Mouse (Mus musculus): ENCODE data around the gene Ppp1r9b. TPM values are rescaled to one million over a fixed set of nuclear protein-coding genes. Genes with fewer than 3 reads are reported as not detected.
A peak's percentile ranks its signal among the peaks of the same experiment; 100 is the strongest.

Gene Ppp1r9b
- total RNA-seq, 1 experiment from 2014 or later, result 141 TPM

- ATAC-seq (replicated peaks; ENCODE audit: insufficient number of reproducible peaks, low FRiP score, low TSS enrichment, poor library complexity, severe bottlenecking), result no peak
These were observed 46.5 kb downstream of the Ppp1r9b start for GRCm38 (mm10) chr11:95037306-95037705.

- ATAC-seq (replicated peaks; ENCODE audit: insufficient number of reproducible peaks, low FRiP score, low TSS enrichment, poor library complexity, severe bottlenecking), result no peak
These were observed 47.5 kb downstream of the Ppp1r9b start for GRCm38 (mm10) chr11:95038156-95038817.

GRCm38 (mm10) chr11:95038818-95039655, 48.2 kb downstream of the Ppp1r9b start:
- ATAC-seq (replicated peaks; ENCODE audit: insufficient number of reproducible peaks, low FRiP score, low TSS enrichment, poor library complexity, severe bottlenecking), result no peak

GRCm38 (mm10) chr11:95039766-95040165, 48.9 kb downstream of the Ppp1r9b start:
- no peak for ATAC-seq (replicated peaks; ENCODE audit: insufficient number of reproducible peaks, low FRiP score, low TSS enrichment, poor library complexity, severe bottlenecking)

GRCm38 (mm10) chr11:95040491-95041138, 49.8 kb downstream of the Ppp1r9b start:
- no peak for ATAC-seq (replicated peaks; ENCODE audit: insufficient number of reproducible peaks, low FRiP score, low TSS enrichment, poor library complexity, severe bottlenecking)

- ATAC-seq (replicated peaks; ENCODE audit: insufficient number of reproducible peaks, low FRiP score, low TSS enrichment, poor library complexity, severe bottlenecking), result peak; percentile 96
These were observed 50.3 kb downstream of the Ppp1r9b start, which contains the start of gene Pdk2 for GRCm38 (mm10) chr11:95041139-95041609. Gene Pdk2, minus strand, starts transcription at chr11:95041354.

- ATAC-seq (replicated peaks; ENCODE audit: insufficient number of reproducible peaks, low FRiP score, low TSS enrichment, poor library complexity, severe bottlenecking), result peak; percentile 48; the same call in 1 of the 2 replicates
These were observed 51.3 kb downstream of the Ppp1r9b start for GRCm38 (mm10) chr11:95042096-95042495.

- no peak for ATAC-seq (replicated peaks; ENCODE audit: insufficient number of reproducible peaks, low FRiP score, low TSS enrichment, poor library complexity, severe bottlenecking)
These were observed 52.2 kb downstream of the Ppp1r9b start for GRCm38 (mm10) chr11:95043060-95043459.

- ATAC-seq (replicated peaks; ENCODE audit: insufficient number of reproducible peaks, low FRiP score, low TSS enrichment, poor library complexity, severe bottlenecking), result no peak
These were observed 52.8 kb downstream of the Ppp1r9b start for GRCm38 (mm10) chr11:95043608-95044007.

GRCm38 (mm10) chr11:95044185-95044870, 53.5 kb downstream of the Ppp1r9b start:
- no peak for ATAC-seq (replicated peaks; ENCODE audit: insufficient number of reproducible peaks, low FRiP score, low TSS enrichment, poor library complexity, severe bottlenecking)

GRCm38 (mm10) chr11:95046980-95047680, 56.3 kb downstream of the Ppp1r9b start:
- peak; percentile 80 for ATAC-seq (replicated peaks; ENCODE audit: insufficient number of reproducible peaks, low FRiP score, low TSS enrichment, poor library complexity, severe bottlenecking)

GRCm38 (mm10) chr11:95053062-95053461, 62.2 kb downstream of the Ppp1r9b start:
- no peak for ATAC-seq (replicated peaks; ENCODE audit: insufficient number of reproducible peaks, low FRiP score, low TSS enrichment, poor library complexity, severe bottlenecking)

Other genes starting within 250 kb of the Ppp1r9b start
- gene Cdc34b, start 249.3 kb upstream of the Ppp1r9b start, total RNA-seq (2017), result not detected in 3 replicates
- gene Tmem92, start 208.3 kb upstream of the Ppp1r9b start, total RNA-seq (2017), result not detected in 3 replicates
- not detected in 3 replicates for gene Col1a1, start 54.8 kb upstream of the Ppp1r9b start, total RNA-seq (2017)
- gene Hils1, start 23.4 kb upstream of the Ppp1r9b start, total RNA-seq (2017), result 2.5 TPM in 1 of 3 replicates, not detected in the others
- not detected in 3 replicates for gene Sgca, start 14.7 kb upstream of the Ppp1r9b start, total RNA-seq (2017)
- 0.38 to 1.5 TPM in 2 of 3 replicates, not detected in the other for gene Samd14, start 18.8 kb downstream of the Ppp1r9b start, total RNA-seq (2017)
- 2.8 to 14.5 TPM (median 4.8 TPM) in 3 replicates for gene Pdk2, start 50.3 kb downstream of the Ppp1r9b start, total RNA-seq (2017)
- 0.75 to 1.2 TPM (median 0.97 TPM) in 3 replicates for gene Itga3, start 85.8 kb downstream of the Ppp1r9b start, total RNA-seq (2017)
- not detected in 3 replicates for gene Dlx3, start 129.1 kb downstream of the Ppp1r9b start, total RNA-seq (2017)
- gene Dlx4, start 155.2 kb downstream of the Ppp1r9b start, total RNA-seq (2017), result not detected in 3 replicates

Data from monocyte, adult 5-6 weeks (primary cell).